Mouse (Mus musculus) right cerebral cortex, adult 2 months (tissue): ENCODE measurements around the gene Def6.

Experiments used
- DNase-seq, 2 experiments: peaks; one replicate each; pipeline ENCODE4 v3.0.0; 2021 to 2022; ENCODE audit warnings: low spot score in 2 of 2

Gene Def6

DNA sequence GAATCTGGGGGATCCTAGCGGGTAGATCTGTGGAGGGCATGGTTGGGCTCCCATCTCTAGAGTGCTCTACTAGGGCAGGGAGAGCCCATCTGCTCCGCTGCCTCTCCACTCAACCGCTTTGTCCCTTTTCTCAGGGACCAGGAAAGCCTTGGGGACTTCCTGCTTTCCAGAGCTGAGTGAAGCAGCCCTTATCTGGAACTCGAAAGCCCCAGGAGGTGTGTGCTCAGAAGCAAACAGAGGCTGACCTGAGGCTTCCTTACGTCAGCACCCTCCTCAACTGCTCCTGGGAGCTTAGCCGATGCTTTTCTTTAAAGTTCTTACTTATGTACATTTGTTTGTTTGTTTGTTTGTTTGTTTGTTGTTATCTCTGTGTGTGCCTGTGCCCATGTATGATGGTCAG is 65.3 kb downstream of the Def6 start:
- no peak for DNase-seq

GRCm38 (mm10) chr17:28274739-28275138 is 67.2 kb downstream of the Def6 start:
- DNase-seq, result no peak

GRCm38 (mm10) chr17:28277226-28277625 is 69.6 kb downstream of the Def6 start:
- no peak for DNase-seq

DNA sequence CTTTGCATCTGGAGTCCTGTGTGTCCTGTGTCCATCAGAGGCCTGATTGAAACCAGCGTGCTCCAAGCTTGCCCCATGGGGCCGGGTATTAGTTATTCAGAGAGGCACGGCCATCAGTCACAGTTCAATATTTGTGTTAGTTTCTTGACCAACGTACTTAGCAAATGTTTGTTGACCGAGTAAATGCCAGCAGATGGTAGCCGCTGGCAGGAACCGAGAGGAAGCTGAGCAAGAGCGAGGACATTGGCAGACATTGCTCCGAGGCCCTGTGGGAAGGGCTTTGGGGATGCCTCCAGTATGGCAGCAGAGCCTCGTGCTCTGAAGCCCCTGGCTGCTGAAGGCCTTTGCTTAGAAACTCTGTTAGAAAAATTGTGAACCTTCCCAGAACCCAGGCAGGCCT is 70.1 kb downstream of the Def6 start:
- DNase-seq, result no peak

- no peak for DNase-seq
These were observed 70.6 kb downstream of the Def6 start for GRCm38 (mm10) chr17:28278156-28278555.
